Mouse (Mus musculus) MEL (cell line): ENCODE measurements around the gene En2.

ENCODE experiments used
- CTCF ChIP-seq, 3 experiments: IDR thresholded peaks in 2 of 3; conservative IDR thresholded peaks in 1 of 3; 2 replicates each; pipeline ENCODE4 v1.5.1; 2011 to 2012; ENCODE audit warnings: low read length in 3 of 3, low read depth in 2 of 3, mild to moderate bottlenecking in 2 of 3, improper control_type of control experiment in 1 of 3, inconsistent platforms in 1 of 3, mixed read lengths in 1 of 3, moderate library complexity in 1 of 3; ENCODE audit not compliant: control insufficient read depth in 1 of 3, insufficient read depth in 1 of 3, poor library complexity in 1 of 3, severe bottlenecking in 1 of 3
- E2F4 ChIP-seq: IDR thresholded peaks from 2 replicates; pipeline ENCODE4 v1.6.1; 2011; ENCODE audit warnings: low read depth, low read length, improper control_type of control experiment, borderline replicate concordance
- EP300 ChIP-seq, 2 experiments: IDR thresholded peaks; 2 replicates each; pipeline ENCODE4 v1.6.1; 2011; ENCODE audit warnings: improper control_type of control experiment in 2 of 2, low read length in 2 of 2, low read depth in 1 of 2, mild to moderate bottlenecking in 1 of 2
- MAFK ChIP-seq: IDR thresholded peaks from 2 replicates; pipeline ENCODE4 v1.6.1; 2011; ENCODE audit warnings: low read depth, mild to moderate bottlenecking, low read length, improper control_type of control experiment, borderline replicate concordance
- MAX ChIP-seq: IDR thresholded peaks from 2 replicates; pipeline ENCODE4 v1.6.1; 2011; ENCODE audit warnings: low read length, improper control_type of control experiment
- MEF2A ChIP-seq: IDR thresholded peaks from 2 replicates; pipeline ENCODE4 v1.6.1; 2014; ENCODE audit warnings: low read depth, mild to moderate bottlenecking, inconsistent platforms, low read length, improper control_type of control experiment; ENCODE audit not compliant: poor library complexity, insufficient replicate concordance, severe bottlenecking; ENCODE audit errors: extremely low read depth
- POLR2A ChIP-seq, 2 experiments: IDR thresholded peaks; 2 replicates each; pipeline ENCODE4 v1.6.1; 2011 to 2012; ENCODE audit warnings: low read length in 2 of 2, mild to moderate bottlenecking in 2 of 2, control low read depth in 1 of 2, improper control_type of control experiment in 1 of 2, low read depth in 1 of 2, moderate library complexity in 1 of 2; ENCODE audit not compliant: control insufficient read depth in 1 of 2, insufficient read depth in 1 of 2, poor library complexity in 1 of 2
- SIN3A ChIP-seq: IDR thresholded peaks from 2 replicates; pipeline ENCODE4 v1.6.1; 2012; ENCODE audit warnings: low read length, improper control_type of control experiment, inconsistent platforms
- TBP ChIP-seq: IDR thresholded peaks from 2 replicates; pipeline ENCODE4 v1.8.0; 2011; ENCODE audit warnings: low read depth, low read length, improper control_type of control experiment
- UBTF ChIP-seq: IDR thresholded peaks from 2 replicates; pipeline ENCODE4 v1.6.1; 2012; ENCODE audit warnings: low read depth, mild to moderate bottlenecking, inconsistent platforms, low read length, improper control_type of control experiment, moderate library complexity, borderline replicate concordance; ENCODE audit not compliant: insufficient read depth
- ZC3H11A ChIP-seq: IDR thresholded peaks from 2 replicates; pipeline ENCODE4 v1.6.1; 2012; ENCODE audit warnings: low read depth, mild to moderate bottlenecking, inconsistent platforms, low read length, improper control_type of control experiment

- TF ChIP-seq TBP (no peak), CTCF (IDR thresholded peaks at IDR 0.05 in 2 of 3, conservative IDR thresholded peaks at IDR 0.05 in 1 of 3; ENCODE audit: control insufficient read depth in 1 of 3, insufficient read depth in 1 of 3, low read depth in 2 of 3, low read length in 3 of 3, poor library complexity in 1 of 3, severe bottlenecking in 1 of 3) (no peak), MEF2A (no peak), POLR2A (IDR thresholded peaks at IDR 0.05; ENCODE audit: control insufficient read depth in 1 of 2, insufficient read depth in 1 of 2, low read depth in 1 of 2, low read length in 2 of 2, poor library complexity in 1 of 2) (no peak), SIN3A (no peak), MAFK (no peak), UBTF (no peak), MAX (no peak), ZC3H11A (no peak), EP300 (IDR thresholded peaks at IDR 0.05; ENCODE audit: low read depth in 1 of 2, low read length in 2 of 2) (no peak), E2F4 (no peak)
Measured at GRCm38 (mm10) chr5:28169166-28169801, 3.8 kb downstream of the En2 start.
